Mouse (Mus musculus) Patski (cell line): ENCODE results near the gene Ssh2. TPM values are rescaled to one million over a fixed set of nuclear protein-coding genes. Genes with fewer than 3 reads are reported as not detected.
A peak's percentile ranks its signal among the peaks of the same experiment; 100 is the strongest.
"Not testable (repeated sequence)": the region's sequence is repeated elsewhere in the genome, so short reads cannot be mapped to it uniquely, and the experiment has no call there.

Source experiments
- ATAC-seq: fragments of 100-300 bp; one replicate; pipeline ENCODE4 v1.8.0; 2021
- CTCF ChIA-PET: fragments of 350-600 bp; sonication (Branson Sonifier 250); formaldehyde crosslinking; loops from one replicate; lab custom pipeline; 2022; ENCODE audit warnings: inconsistent platforms; lab: Charles Lee
- POLR2A ChIA-PET: fragments of 350-600 bp; sonication (Branson Sonifier 250); formaldehyde crosslinking; loops from one replicate; lab custom pipeline; 2022; ENCODE audit warnings: antibody characterized with exemption, inconsistent platforms; lab: Charles Lee
- DNase-seq: peaks from one replicate; pipeline ENCODE4 v3.0.0-alpha.2; 2011; ENCODE audit warnings: low read depth, low spot score
- H3K27me3 ChIP-seq: fragments of 371-371 bp; one replicate; pipeline ENCODE4 v1.5.1; 2021
- CTCF ChIP-seq: fragments of 100-300 bp; IDR thresholded peaks from one replicate; pipeline ENCODE4 v1.5.1; 2021
- in situ Hi-C: fragments of 300-500 bp; cut with MboI; formaldehyde crosslinking; loops from 3 replicates; pipeline ENCODE4 v1.11.1; 2018; ENCODE audit warnings: low pct_unique_long_range_greater_than_20kb, mixed read lengths
- polyA plus RNA-seq: library from polyadenylated mRNA; unstranded; gene quantifications from one replicate; pipeline ENCODE4 v1.2.3, GENCODE M21; 2021

Gene Ssh2
- polyA plus RNA-seq, 1 experiment from 2014 or later, result 6.5 TPM

GRCm38 (mm10) chr11:77369188-77369840 is 153.2 kb downstream of the Ssh2 start:
- ATAC-seq (no peak), DNase-seq (no peak)
- in situ Hi-C loops, result no loop called here
- ChIA-PET CTCF (no interaction called here), POLR2A (interaction anchor here (0.5 kb wide), 1 partner anchor 177 kb away, joined by 3 read pairs; no protein-coding TSS in a partner anchor)
- no peaks in the 10 kb centered on the region for H3K27me3 ChIP-seq
- no peak for TF ChIP-seq CTCF

DNA sequence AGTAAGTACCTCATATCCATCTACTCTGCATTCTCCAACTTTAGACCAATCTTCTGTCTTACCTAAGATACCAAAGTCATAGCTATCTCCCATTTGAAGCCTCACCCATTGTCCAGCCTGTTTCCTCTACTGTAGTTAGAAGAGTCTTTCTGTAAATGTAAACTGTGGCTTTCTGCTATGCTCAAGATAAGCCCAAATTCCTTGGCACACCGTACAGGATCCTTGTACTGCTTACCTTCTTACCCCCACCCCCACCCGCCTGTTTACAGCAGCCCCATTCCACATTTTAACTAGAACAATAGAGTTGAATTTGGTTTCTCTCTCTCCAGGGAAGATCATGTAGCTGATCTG is 153.7 kb downstream of the Ssh2 start:
- in situ Hi-C loops, result no loop called here
- no peak for ATAC-seq

GRCm38 (mm10) chr11:77371088-77371487 is 155.0 kb downstream of the Ssh2 start:
- ChIA-PET POLR2A (no interaction called here), CTCF (interaction anchor here (1.1 to 1.4 kb wide), 2 partner anchors 11 to 12 kb away, joined by 4 to 6 read pairs; no protein-coding TSS in a partner anchor)
- no peak for TF ChIP-seq CTCF
- in situ Hi-C loops, result no loop called here
- no peaks in the 10 kb centered on the region for H3K27me3 ChIP-seq
- ATAC-seq, result no peak
- DNase-seq, result no peak

More for the DNA sequence above, 153.7 kb downstream of the Ssh2 start:
- TF ChIP-seq CTCF, result no peak
- DNase-seq, result no peak
- ChIA-PET POLR2A (interaction anchor here (0.5 kb wide), 1 partner anchor 177 kb away, joined by 3 read pairs; no protein-coding TSS in a partner anchor), CTCF (no interaction called here)
- H3K27me3 ChIP-seq, result no peaks in the 10 kb centered on the region

GRCm38 (mm10) chr11:77371696-77372095 is 155.6 kb downstream of the Ssh2 start:
- ATAC-seq (no peak), DNase-seq (no peak)
- no peak for TF ChIP-seq CTCF
- in situ Hi-C loops, result no loop called here
- CTCF ChIA-PET, result interaction anchor here (1.1 to 1.4 kb wide), 2 partner anchors 12 kb away, joined by 4 to 6 read pairs; no protein-coding TSS in a partner anchor
- no peaks in the 10 kb centered on the region for H3K27me3 ChIP-seq
- POLR2A ChIA-PET, result no interaction called here

DNA sequence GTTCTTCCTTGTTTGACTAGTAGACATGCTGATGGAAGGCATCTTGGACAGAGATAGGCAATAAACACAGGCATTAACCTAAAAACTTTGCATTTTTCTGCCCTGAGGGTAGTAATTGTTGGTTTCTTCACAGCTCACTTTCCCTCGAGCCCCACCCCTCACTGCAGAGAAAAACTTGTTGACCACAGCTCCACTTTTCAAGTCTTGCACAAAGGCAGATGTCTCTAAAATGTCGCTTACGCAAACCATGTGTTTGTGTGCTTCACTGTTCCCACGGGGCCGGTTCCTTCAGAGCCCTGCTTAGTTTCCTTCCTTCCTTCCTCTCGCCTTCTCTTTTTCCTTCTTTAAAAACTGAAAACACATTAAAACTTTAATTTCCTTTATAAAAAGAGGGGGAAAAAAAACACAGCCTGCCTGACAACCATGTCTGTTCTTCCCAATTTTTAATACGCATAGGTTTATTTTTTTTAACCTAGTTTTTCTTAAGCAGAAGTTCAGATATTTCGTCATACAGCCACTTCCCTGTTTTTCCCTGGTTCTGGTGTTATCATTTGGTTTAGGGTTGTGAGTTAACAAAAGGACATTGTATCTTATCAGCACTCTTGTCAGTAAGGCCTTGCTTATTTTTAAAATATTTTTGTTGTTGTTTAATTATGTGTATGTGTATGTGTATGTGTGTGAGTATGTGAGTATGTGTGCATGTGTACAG is 156.3 kb downstream of the Ssh2 start:
- H3K27me3 ChIP-seq, result no peaks in the 10 kb centered on the region
- POLR2A ChIA-PET, result no interaction called here
- ATAC-seq, result no peak
- no peak for TF ChIP-seq CTCF
- in situ Hi-C loops, result no loop called here
- CTCF ChIA-PET, result no interaction called here
- DNase-seq, result no peak

DNA sequence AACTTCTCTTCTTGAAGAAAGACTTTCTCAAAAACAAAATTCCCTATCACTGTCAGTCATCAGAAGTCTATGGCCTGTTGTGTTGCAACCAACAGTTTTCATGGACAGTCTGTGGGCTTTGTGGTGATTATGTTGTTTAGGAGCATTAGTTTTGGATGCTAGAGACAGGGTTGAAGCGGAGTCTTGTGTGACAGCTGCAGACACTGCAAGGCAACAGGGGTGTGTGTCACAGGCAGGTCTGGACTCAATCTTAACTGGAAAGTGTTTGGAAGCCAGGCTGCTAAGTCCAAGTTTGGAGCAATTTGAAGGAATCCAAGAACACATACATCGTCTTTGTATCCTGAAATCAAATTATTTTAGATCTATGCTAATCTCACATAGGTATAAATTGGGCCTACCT is 162.5 kb downstream of the Ssh2 start:
- in situ Hi-C loops, result no loop called here
- no peak for ATAC-seq
- POLR2A ChIA-PET, result no interaction called here

GRCm38 (mm10) chr11:77381174-77381573 is 165.1 kb downstream of the Ssh2 start:
- in situ Hi-C loops, result no loop called here
- DNase-seq (no peak), ATAC-seq (no peak)
- CTCF ChIA-PET, result no interaction called here
- POLR2A ChIA-PET, result no interaction called here
- H3K27me3 ChIP-seq, result no peaks in the 10 kb centered on the region
- no peak for TF ChIP-seq CTCF

More for the DNA sequence above, 162.5 kb downstream of the Ssh2 start:
- DNase-seq, result no peak
- CTCF ChIA-PET, result no interaction called here
- no peak for TF ChIP-seq CTCF
- no peaks in the 10 kb centered on the region for H3K27me3 ChIP-seq

DNA sequence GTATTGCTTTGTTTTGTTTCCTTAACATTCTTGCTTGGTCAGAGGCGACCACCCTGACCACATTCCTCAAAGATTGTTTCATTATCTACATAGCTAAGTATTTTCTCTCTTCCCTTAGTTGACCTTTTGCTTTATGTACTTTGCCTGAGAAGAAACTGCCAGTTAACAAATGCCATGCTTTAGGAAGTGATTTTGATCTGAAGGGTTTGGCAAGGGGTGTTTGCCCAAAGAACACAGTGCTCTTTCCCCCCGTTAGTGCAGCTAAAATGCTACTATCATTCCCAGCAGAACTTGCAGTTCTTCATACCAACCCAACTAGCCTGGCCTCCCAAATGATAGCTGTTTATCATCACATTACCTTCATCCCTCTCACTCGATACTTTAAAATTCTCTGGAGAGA is 168.1 kb downstream of the Ssh2 start:
- CTCF ChIA-PET, result interaction anchor here (1.7 kb wide), 1 partner anchor 13 kb away, joined by 4 read pairs; no protein-coding TSS in a partner anchor
- DNase-seq, result no peak
- in situ Hi-C loops, result no loop called here
- ATAC-seq, result no peak
- POLR2A ChIA-PET, result no interaction called here
- TF ChIP-seq CTCF, result no peak
- H3K27me3 ChIP-seq, result no peaks in the 10 kb centered on the region

DNA sequence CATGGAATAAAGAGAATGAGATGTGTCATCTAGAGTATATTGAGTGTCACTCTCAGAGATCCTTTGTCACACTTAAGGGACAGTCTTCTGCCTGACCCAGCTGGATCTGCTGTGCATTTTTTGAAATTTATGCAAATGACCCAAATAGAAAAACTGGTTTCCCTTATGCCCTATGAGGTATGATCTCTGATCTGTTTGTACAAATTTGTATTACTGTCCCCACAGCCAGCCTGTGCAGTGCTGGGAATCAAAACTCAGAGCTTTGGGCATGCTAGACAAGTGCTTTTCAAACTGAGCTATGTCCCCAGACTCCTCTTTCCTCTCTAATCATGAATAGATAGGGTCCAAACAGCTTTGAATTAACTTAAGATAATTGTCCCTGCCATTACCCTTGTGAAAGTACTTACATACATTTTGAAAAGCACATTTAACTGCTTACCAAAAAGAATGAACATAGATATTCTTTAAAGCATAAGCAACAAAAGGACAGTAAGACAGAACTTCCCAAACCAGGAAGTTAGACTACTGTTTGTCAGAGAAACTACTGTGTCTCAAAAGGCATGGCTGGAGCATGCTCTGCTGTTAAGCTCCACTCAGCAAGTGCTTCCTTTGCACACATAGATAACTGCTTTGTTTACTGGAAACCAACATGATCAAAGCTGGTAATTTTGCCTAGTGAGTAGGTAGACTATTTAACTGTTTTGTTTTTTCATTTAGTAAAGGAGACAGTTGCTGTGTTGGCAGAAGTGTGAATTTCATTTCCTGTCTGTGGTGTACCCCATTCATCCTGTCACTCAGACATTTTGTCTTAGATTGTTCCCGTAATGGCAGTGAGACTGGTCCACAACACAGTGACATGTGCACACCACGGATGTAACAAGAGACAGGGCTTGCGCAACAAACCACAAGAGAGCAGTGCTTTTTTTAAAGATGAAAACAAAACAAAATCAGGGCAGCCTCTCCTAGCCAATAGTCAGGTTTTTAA is 169.9 kb downstream of the Ssh2 start:
- DNase-seq (no peak), ATAC-seq (no peak)

DNA sequence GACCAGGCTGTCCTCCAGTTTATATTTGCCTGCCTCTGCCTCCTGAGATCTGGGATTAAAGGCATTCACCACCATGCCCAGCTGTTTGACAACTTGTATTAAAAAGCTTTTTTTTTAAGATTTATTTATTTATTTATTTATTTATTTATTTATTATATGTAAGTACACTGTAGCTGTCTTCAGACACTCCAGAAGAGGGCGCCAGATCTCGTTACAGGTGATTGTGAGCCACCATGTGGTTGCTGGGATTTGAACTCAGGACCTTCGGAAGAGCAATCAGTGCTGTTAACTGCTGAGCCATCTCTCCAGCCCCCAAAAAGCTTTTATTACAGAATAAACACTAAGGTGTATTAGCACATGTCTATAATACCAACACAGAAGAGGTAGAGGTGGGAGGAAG is 172.1 kb downstream of the Ssh2 start:
- ATAC-seq, in situ Hi-C loops, H3K27me3 ChIP-seq, POLR2A ChIA-PET, DNase-seq: not testable (repeated sequence)
- TF ChIP-seq CTCF, result peak; percentile 39
- CTCF ChIA-PET, result interaction anchor here (1.3 to 1.4 kb wide), 2 partner anchors 21 to 37 kb away, joined by 3 to 4 read pairs; no protein-coding TSS in a partner anchor

More for the DNA sequence above, 169.9 kb downstream of the Ssh2 start:
- POLR2A ChIA-PET, result interaction anchor here (1.1 kb wide), 1 partner anchor 38 kb away, joined by 3 read pairs; no protein-coding TSS in a partner anchor
- H3K27me3 ChIP-seq, result no peaks in the 10 kb centered on the region
- in situ Hi-C loops, result no loop called here
- no peak for TF ChIP-seq CTCF
- CTCF ChIA-PET, result interaction anchor here (0.7 kb wide), 1 partner anchor 35 kb away, joined by 3 read pairs; no protein-coding TSS in a partner anchor
